Mouse (Mus musculus) gastrocnemius, postnatal 4 days (tissue): ENCODE results near the gene Mapk13. TPM values are rescaled to one million over a fixed set of nuclear protein-coding genes. Genes with fewer than 3 reads are reported as not detected.
A peak's percentile ranks its signal among the peaks of the same experiment; 100 is the strongest.
"Not testable (repeated sequence)": the region's sequence is repeated elsewhere in the genome, so short reads cannot be mapped to it uniquely, and the experiment has no call there.

Experiments
- DNase-seq, 2 experiments: peaks; one replicate each; pipeline ENCODE4 v3.0.0; 2021 to 2022; ENCODE audit warnings: low spot score in 2 of 2, mixed read lengths in 2 of 2
- long read RNA-seq, 2 experiments: library from polyadenylated mRNA; stranded (forward); transcript quantifications; one replicate each; pipeline ENCODE4 v2.0.0; 2021
- total RNA-seq, 2 experiments: library from RNA; stranded (reverse); gene quantifications; 2 replicates each; pipeline ENCODE4 v1.2.3; 2021

Mapk13 gene
- 1 to 10 TPM in 1 of 2 experiments, under 1 TPM in 1; 0.78 to 1.6 TPM for total RNA-seq
- long read RNA-seq, experiment 1, transcript Mapk13-209 (12 exons, 2,937 nt) = major isoform, 9 of 11 reads
- long read RNA-seq, experiment 1, partial matches to known transcripts = 1 of 11 reads
- long read RNA-seq, experiment 1, other reads (novel, unspliced or antisense) = 1 of 11 reads
- long read RNA-seq, experiment 2, partial matches to known transcripts = 3 of 3 reads
- long read RNA-seq, experiment 2, other reads (novel, unspliced or antisense) = 0 of 3 reads

- DNase-seq = no peak
Observed at GRCm38 (mm10) chr17:28769121-28769874, at the start of gene Mapk13. Mapk13 (plus strand) TSS chr17:28769297.

- DNase-seq = no peak
Observed at GRCm38 (mm10) chr17:28725783-28726182, 43.3 kb upstream of the Mapk13 start, which contains the start of gene AC170998.1. AC170998.1 (plus strand) TSS chr17:28726083.

- not testable (repeated sequence) for DNase-seq
Observed at GRCm38 (mm10) chr17:28727511-28727910, 41.6 kb upstream of the Mapk13 start.

- no peak for DNase-seq
Observed at GRCm38 (mm10) chr17:28735317-28736105, 33.6 kb upstream of the Mapk13 start.

- no peak for DNase-seq
Observed at GRCm38 (mm10) chr17:28736486-28736885, 32.6 kb upstream of the Mapk13 start.

GRCm38 (mm10) chr17:28737973-28738372, 31.1 kb upstream of the Mapk13 start:
- no peak for DNase-seq

- no peak for DNase-seq
Observed at GRCm38 (mm10) chr17:28739244-28739643, 29.9 kb upstream of the Mapk13 start.

GRCm38 (mm10) chr17:28743145-28743866, 25.8 kb upstream of the Mapk13 start:
- DNase-seq = no peak

- DNase-seq = no peak
Observed at GRCm38 (mm10) chr17:28743916-28744315, 25.2 kb upstream of the Mapk13 start.

- no peak for DNase-seq
Observed at GRCm38 (mm10) chr17:28745773-28746172, 23.3 kb upstream of the Mapk13 start.

- DNase-seq = no peak
Observed at GRCm38 (mm10) chr17:28748001-28748400, 21.1 kb upstream of the Mapk13 start.

- no peak for DNase-seq
Observed at GRCm38 (mm10) chr17:28750580-28750979, 18.5 kb upstream of the Mapk13 start.

GRCm38 (mm10) chr17:28756447-28756846, 12.7 kb upstream of the Mapk13 start:
- DNase-seq = no peak

- DNase-seq = peak in 1 of 2 experiments; percentile 31
Observed at GRCm38 (mm10) chr17:28757470-28757869, 11.6 kb upstream of the Mapk13 start.

- no peak for DNase-seq
Observed at GRCm38 (mm10) chr17:28760736-28761312, 8.3 kb upstream of the Mapk13 start.

- peak; percentile 75 to 76 for DNase-seq
Observed at GRCm38 (mm10) chr17:28761871-28762270, 7.2 kb upstream of the Mapk13 start.

GRCm38 (mm10) chr17:28766203-28766602, 2.9 kb upstream of the Mapk13 start:
- no peak for DNase-seq

- no peak for DNase-seq
Observed at GRCm38 (mm10) chr17:28766781-28767515, 2.1 kb upstream of the Mapk13 start.

- DNase-seq = peak in 1 of 2 experiments; percentile 31
Observed at GRCm38 (mm10) chr17:28769875-28770421, 851 bp downstream of the Mapk13 start.

GRCm38 (mm10) chr17:28771289-28771688, 2.2 kb downstream of the Mapk13 start:
- no peak for DNase-seq
